8 mouse cellular contexts compared by ENCODE assay signal in the genomic region with DNA sequence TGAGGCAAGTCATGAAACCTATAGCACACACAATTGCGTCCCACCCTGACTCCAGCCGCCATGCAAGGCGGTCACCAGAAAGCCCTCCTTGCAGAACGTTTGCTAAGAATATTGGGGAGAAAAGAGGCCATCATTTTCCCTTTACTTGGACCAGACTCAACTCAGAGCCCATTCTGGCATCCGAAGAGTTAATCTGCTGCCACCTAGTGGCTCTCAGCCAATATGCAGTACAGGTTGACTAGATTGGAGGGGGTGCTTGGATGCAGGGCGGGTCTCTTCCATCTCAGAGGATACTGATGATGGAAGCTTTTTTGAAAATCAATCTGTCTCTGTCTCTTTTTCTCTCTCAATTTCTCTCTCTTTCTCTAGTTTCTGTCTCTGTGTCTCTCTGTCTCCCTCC.
A peak's percentile ranks its signal among the peaks of the same experiment; 100 is the strongest.
DNase-seq lines count a peak whose midpoint lies in the region; ATAC-seq lines count a peak whose summit lies in the region.

No protein-coding gene starts in this region.

- WGBS in embryonic facial prominence, embryonic 12.5 days: 3% methylated on average over 6 of the region's 6 CpGs

- ATAC-seq in embryonic facial prominence, embryonic 12.5 days (ENCODE audit: insufficient number of reproducible peaks, insufficient read depth, low FRiP score, low TSS enrichment): peak; percentile 74

- peak overlapping the region; percentile 46 for H3K4me2 ChIP-seq in embryonic facial prominence, embryonic 12.5 days (replicated peaks)

- H3K4me3 ChIP-seq in embryonic facial prominence, embryonic 12.5 days: peak overlapping the region; percentile 14; the same call in 1 of the 2 replicates

- H3K27ac ChIP-seq in embryonic facial prominence, embryonic 12.5 days: peak overlapping the region; percentile 77

- no peak overlapping the region for H3K9ac ChIP-seq in embryonic facial prominence, embryonic 12.5 days

- no peaks in the 10 kb centered on the region for H3K27me3 ChIP-seq in embryonic facial prominence, embryonic 12.5 days

- no peaks in the 10 kb centered on the region for H3K9me3 ChIP-seq in embryonic facial prominence, embryonic 12.5 days

- DNase-seq in A20 (ENCODE audit: low read depth, low spot score) (peak; percentile 64), ZHBTc4 (ENCODE audit: low read depth, low spot score) (peak; percentile 88), adipocyte (ENCODE audit: low spot score) (no peak)
- DNase-seq in heart, postnatal 4 days: peak; percentile 60
- peak; percentile 37 to 62 for DNase-seq in layer of hippocampus, adult 18-20 months (ENCODE audit: low spot score in 2 of 2)
- peak; percentile 45 for DNase-seq in lung, postnatal 10 days
- DNase-seq in right cerebral cortex, postnatal 10 days (ENCODE audit: low spot score in 2 of 2): peak; percentile 80 to 84

- H3K36me3 ChIP-seq in embryonic facial prominence, embryonic 12.5 days: no peaks in the 10 kb centered on the region

- peaks cover 24% of the 10 kb centered on the region; the same call in 1 of the 2 replicates for H3K4me1 ChIP-seq in embryonic facial prominence, embryonic 12.5 days
